Mouse (Mus musculus) left cerebral cortex, postnatal 25 days (tissue): ENCODE data around the gene Cnih4. TPM values are rescaled to one million over a fixed set of nuclear protein-coding genes. Genes with fewer than 3 reads are reported as not detected.

ENCODE experiments used
- DNase-seq, 2 experiments: peaks; one replicate each; pipeline ENCODE4 v3.0.0; 2022; ENCODE audit warnings: low spot score in 2 of 2, mixed read lengths in 1 of 2
- intact Hi-C: fragments of 180-260 bp; cut with DNase I; formaldehyde crosslinking; loops from one replicate; pipeline ENCODE4 v1.15.1; 2025
- total RNA-seq, 2 experiments: library from RNA; stranded (reverse); gene quantifications; 2 replicates each; pipeline ENCODE4 v1.2.3; 2021

Gene Cnih4
- total RNA-seq, 2 experiments from 2014 or later = 26.8 to 27.9 TPM

GRCm38 (mm10) chr1:181210147-181210546 lies 65.7 kb downstream of the Cnih4 start:
- no peak for DNase-seq
- intact Hi-C loops = no loop called here

GRCm38 (mm10) chr1:181210601-181211402 lies 66.3 kb downstream of the Cnih4 start:
- intact Hi-C loops = no loop called here
- peak in 1 of 2 experiments; percentile 37 for DNase-seq

- DNase-seq = no peak
Measured at GRCm38 (mm10) chr1:181211403-181211919, 67.0 kb downstream of the Cnih4 start.

GRCm38 (mm10) chr1:181211920-181212633 lies 67.6 kb downstream of the Cnih4 start, which contains the start of gene Wdr26:
Gene Wdr26 (minus strand): TSS chr1:181212001.
- peak; percentile 86 to 91 for DNase-seq
- intact Hi-C loops = no loop called here

More at GRCm38 (mm10) chr1:181211403-181211919, 67.0 kb downstream of the Cnih4 start:
- intact Hi-C loops = no loop called here

- intact Hi-C loops = no loop called here
- DNase-seq = no peak
Measured at GRCm38 (mm10) chr1:181214296-181215035, 70.0 kb downstream of the Cnih4 start.

GRCm38 (mm10) chr1:181216315-181216714 lies 71.8 kb downstream of the Cnih4 start:
- intact Hi-C loops = no loop called here
- DNase-seq = no peak

Other genes with a start within 250 kb of the Cnih4 start
- gene Pycr2, start 240.4 kb upstream of the Cnih4 start, total RNA-seq = 10 to 100 TPM; 29.8 to 30.2 TPM
- under 1 TPM; 0.44 to 0.89 TPM for gene Lefty1, start 209.7 kb upstream of the Cnih4 start, total RNA-seq
- gene Tmem63a, start 202.3 kb upstream of the Cnih4 start, total RNA-seq = 10 to 100 TPM; 10.5 to 11.1 TPM
- gene Ephx1, start 123.8 kb upstream of the Cnih4 start, total RNA-seq = 10 to 100 TPM; 24.6 to 34.3 TPM
- not detected for gene 9130409I23Rik, start 93.5 kb upstream of the Cnih4 start, total RNA-seq
- gene Nvl, start 489 bp upstream of the Cnih4 start, total RNA-seq = 10 to 100 TPM; 28.6 to 35.7 TPM
- gene Wdr26, start 67.3 kb downstream of the Cnih4 start, total RNA-seq = 100 to 1,000 TPM; 106 to 119 TPM
- 10 to 100 TPM; 75.1 to 81.7 TPM for gene Cnih3, start 207.9 kb downstream of the Cnih4 start, total RNA-seq